Mouse (Mus musculus): Measurements from ENCODE around the gene Cntln.
A peak's percentile ranks its signal among the peaks of the same experiment; 100 is the strongest.

The Cntln gene

GRCm38 (mm10) chr4:84884111-84884538, at the start of gene Cntln:
TSS of gene Cntln (plus strand) at chr4:84884309.
- peak; percentile 92 for DNase-seq (ENCODE audit: low spot score)

DNA sequence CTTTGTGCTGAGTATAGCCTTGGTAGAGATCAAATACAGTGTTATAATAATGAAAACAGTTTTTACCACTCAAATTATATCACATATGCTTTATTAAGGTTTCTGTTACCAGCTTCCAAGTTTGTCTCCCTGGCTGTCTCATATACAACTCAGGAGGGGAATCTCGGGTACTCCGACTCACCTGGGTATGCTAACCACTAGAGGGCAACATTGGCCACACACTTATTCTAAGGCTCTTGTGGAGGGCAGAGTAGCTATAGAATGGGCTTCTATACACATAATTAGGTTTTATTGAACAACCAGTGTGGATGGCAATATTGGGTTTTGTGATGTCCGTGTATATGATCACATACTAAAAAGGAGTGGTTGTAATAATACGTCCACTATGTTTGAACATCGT, 47.1 kb upstream of the Cntln start:
- no peak for DNase-seq (ENCODE audit: low spot score)

- DNase-seq (ENCODE audit: low spot score), result no peak
These were observed 45.6 kb upstream of the Cntln start for GRCm38 (mm10) chr4:84838545-84838944.

DNA sequence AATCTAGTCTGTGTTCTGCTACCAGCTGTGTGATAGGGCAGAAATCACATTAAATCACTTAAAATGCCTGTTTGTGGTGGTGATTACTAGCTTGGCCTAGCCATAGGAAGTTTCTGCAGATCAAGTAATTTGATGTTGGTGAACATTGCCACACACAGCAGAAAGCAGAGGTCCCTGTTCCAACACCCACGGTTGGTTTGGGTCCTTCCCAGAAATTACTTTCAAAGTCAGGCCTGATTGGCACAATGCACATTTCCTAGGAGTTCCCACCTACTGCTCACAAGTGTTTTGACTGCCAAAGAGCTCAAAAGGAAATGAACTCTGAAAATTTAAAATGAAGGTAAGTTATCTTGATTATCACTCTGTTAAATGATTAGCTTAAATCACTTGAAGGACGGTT, 44.6 kb upstream of the Cntln start:
- DNase-seq (ENCODE audit: low spot score), result no peak

DNA sequence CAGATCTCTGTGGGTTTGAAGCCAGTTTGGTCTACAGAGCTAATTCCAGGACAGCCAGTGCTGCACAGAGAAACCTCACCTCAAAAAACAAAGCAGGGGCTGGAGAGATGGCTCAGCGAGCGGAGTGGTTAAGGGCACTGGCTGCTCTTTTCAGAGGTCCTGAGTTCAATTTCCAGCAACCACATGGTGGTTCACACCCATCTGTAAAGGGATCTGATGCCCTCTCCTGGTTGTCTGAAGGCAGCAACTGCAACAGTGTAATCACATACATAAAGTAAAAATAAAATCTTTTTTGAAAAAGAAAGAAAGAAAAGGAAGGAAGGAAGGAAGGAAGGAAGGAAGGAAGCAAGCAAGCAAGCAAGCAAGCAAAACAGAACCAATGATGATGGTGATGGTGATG, 26.5 kb upstream of the Cntln start:
- no peak for DNase-seq (ENCODE audit: low spot score)

DNA sequence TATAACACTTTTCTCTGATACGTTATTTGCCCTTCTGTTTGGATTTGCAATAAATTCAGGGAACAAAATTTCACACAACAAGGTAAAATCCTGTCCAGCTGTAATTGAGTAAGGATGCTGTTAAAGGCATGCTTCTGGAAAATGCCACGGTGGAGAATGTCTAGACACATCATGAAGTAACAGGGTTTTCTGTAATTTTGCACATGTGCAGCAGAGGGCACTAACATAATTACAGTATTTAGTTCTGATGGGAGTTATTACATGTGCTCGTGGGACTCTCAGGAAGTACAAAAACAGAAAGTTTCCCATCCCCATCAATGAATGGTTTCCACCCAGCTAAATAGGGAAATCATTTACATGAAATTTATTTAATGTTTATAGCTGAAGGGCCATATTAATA, 7.8 kb upstream of the Cntln start:
- DNase-seq (ENCODE audit: low spot score), result no peak

DNA sequence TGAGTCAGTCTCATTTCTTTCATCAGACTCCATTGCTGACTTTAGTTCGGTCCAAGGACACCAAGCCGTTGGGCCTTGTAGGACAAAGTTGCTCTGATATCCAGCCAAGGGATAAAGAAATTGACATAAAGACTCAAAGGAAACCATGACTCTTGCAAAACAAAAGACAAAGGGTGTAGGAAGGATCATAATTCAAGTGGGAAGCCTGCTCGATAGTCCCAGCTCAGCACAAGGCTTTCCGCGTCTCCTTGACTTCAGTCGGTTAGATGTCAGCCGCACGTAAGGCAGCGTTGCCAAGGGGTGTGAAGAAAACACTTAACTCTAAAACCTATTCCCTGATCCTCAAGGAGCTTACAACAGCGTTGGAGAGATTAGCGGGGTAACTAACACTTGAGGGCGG, 463 bp upstream of the Cntln start:
- no peak for DNase-seq (ENCODE audit: low spot score)

DNA sequence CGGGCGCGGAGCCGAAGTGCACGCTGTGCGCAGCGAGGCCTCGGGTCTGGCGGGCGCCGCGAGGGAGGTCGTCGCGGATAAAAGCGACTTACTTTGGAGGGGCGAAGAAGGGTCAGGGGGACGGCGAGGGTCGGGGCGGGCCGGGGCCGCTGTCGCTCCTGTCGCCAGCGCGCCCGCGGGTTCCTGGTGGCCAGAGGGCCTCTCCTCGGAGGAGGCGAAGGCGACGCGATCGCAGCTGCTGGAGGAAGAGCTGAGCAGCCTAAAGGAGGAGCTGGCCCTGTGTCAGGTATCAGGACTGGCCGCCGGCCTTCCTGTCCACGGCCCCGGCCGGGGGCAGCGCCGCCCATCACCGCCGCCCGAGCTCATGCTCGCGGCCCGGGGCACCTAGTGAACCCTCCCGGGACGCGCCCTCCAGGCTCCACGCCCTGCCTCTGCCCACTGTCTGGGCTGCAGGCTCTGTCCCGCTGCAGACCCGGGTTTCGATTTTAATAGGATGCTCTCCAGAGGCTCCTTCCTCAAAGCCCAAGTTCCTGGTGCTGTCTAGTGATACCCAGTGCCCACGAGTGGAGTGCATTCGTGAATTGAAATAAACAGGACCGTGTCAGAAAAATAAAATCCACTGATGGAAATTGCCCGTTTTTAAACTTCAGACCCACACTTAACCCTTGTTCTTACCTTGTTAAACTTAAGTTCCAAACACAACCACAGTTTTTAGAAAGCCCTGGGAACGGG, 596 bp downstream of the Cntln start:
- DNase-seq (ENCODE audit: low spot score), result no peak

DNA sequence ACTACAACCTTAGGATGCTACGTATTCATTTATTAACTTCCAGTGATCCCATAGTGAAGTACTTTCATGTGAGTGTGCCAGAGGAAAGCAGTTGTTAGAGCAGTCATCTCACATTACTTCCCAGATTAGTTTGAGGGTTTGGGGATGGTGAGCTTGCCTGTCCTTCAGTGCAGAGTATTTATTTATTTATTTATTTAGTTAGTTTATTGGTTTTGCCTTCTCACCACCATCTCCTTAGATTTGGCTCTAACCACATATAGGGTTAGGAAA, 1.1 kb downstream of the Cntln start:
- no peak for DNase-seq (ENCODE audit: low spot score)

DNA sequence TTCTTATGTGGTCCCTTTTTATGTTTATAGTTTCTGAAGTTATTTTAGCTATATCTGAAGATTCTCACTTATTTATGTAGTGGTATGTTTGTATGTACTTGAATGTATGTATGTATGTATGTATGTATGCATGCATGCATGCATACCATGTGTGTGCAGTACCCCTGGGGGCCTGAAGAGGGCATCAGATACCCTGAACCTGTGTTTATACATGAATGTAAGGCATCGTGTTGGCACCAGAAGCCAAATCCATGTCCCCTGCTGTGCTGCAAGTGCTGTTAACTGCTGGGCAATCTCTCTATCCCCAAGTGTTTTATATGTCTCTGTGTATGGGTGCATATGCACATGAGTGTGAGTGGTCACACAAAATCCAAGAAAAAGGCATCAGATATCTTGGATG, 34.3 kb downstream of the Cntln start:
- DNase-seq (ENCODE audit: low spot score), result no peak

- DNase-seq (ENCODE audit: low spot score), result no peak
These were observed 50.3 kb downstream of the Cntln start for GRCm38 (mm10) chr4:84934342-84934929.

DNA sequence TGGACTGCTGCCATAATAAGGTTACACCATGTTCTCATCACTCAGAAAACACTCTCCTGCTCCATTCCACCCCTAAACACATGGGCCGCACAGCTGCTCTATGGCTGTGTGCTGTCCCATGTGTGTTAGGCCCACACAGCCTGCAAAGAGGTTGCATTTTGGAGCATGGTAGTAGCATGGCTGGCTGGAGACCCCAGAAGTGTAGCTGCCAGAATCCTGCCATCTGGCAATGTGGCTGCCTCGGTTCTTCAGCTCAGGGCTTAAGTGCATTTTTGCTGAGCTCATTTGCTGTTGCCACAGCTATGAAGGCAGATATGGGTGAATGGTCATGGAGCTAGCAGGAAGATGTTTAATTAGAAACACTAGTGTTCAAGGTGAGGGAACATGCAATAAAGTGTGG, 58.0 kb downstream of the Cntln start:
- no peak for DNase-seq (ENCODE audit: low spot score)

GRCm38 (mm10) chr4:84942651-84943050, 58.5 kb downstream of the Cntln start:
- DNase-seq (ENCODE audit: low spot score), result no peak

DNA sequence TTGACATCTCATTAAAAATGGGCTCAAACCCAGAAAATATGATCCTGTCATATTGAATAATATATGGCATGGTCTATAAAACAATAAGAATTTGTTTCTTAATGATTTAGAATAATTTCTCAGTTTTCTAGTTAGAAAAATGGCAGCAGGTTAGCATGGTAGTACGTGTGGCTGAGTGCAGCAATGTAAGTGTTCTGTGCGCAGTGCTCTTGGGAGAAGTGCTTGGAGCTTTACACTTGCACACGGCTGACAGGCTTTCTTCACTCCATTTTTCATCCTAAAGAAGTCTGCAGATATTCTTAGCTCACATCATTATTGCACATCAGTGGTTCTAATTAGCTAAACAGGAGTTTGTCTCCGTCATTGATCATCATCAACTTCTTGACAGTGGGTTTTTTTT, 60.0 kb downstream of the Cntln start:
- no peak for DNase-seq (ENCODE audit: low spot score)

DNA sequence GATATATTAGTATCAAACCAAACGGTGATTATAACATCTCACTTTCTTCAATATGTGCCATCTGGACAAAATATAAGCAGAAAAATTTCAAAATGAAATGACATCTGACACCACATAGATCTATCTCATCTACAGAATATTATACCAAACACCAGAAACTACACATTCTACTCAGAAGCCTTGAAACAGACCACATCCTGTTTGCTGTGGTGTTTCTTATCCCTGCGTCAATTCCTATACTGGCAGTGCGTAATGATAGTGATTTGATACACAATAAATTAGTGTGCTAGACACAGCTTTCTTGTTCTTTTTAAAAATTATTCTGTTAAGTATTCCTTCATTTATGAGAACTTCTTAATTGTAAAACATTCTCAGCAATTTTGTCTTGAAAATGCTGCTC, 62.3 kb downstream of the Cntln start:
- no peak for DNase-seq (ENCODE audit: low spot score)

GRCm38 (mm10) chr4:84976875-84977646, 93.0 kb downstream of the Cntln start:
- DNase-seq (ENCODE audit: low spot score), result no peak

- DNase-seq (ENCODE audit: low spot score), result no peak
These were observed 111.6 kb downstream of the Cntln start for GRCm38 (mm10) chr4:84995520-84996348.

- DNase-seq (ENCODE audit: low spot score), result no peak
These were observed 121.5 kb downstream of the Cntln start for GRCm38 (mm10) chr4:85005581-85005980.

GRCm38 (mm10) chr4:85006789-85007188, 122.7 kb downstream of the Cntln start:
- DNase-seq (ENCODE audit: low spot score), result no peak

GRCm38 (mm10) chr4:85010846-85011245, 126.7 kb downstream of the Cntln start:
- no peak for DNase-seq (ENCODE audit: low spot score)

DNA sequence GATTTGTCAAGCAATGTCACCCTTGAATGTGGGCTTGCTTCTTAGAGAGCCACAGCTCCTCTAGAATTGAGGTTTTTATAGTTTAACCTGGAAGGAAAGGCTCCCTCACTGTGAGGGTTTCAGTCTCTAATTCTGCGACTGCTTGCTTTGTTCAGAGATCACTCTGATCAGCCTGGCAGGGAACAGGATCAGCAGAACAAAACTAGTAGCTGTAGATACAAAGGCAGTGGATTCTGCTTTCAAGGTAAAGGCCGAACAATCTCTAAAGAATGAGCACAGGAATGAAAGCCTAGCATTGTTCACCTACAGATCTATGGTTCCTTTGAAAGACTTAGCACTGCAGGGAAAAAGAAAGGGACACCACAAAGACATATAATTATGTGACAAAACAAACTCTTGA, 161.6 kb downstream of the Cntln start:
- no peak for DNase-seq (ENCODE audit: low spot score)

DNA sequence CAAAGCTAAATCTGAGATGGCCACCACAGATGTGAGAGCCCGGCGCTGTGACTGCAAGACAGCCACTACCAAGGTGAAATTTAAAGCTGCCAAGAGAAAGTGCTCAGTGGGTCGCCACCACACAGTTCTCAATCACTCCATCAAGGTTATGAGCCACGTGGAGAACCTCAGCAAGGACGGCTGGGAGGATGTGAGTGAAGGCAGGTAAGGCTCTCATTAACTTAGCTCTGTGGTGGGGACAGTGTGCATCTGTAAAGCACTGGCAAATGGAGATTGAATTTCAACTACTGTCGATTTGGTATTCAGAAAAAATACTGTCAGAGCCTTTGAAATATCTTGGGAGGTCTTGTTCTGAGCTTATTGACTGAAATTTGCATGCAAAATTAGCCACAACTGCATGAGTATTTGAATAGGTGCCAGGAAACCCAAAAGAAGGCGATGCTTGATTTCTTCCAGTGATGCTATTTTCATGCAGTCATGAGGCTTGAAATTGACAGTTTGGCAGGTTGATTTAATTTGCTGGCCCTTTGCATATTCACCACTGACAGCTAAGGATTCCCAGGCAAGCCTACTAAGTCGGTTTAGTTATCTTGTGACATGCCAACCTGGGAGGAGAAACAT, 165.9 kb downstream of the Cntln start:
- DNase-seq (ENCODE audit: low spot score), result no peak
